Mouse (Mus musculus): ENCODE data around the gene Rrp12.

GRCm38 (mm10) chr19:41832501-41833201 is 63.3 kb downstream of the Rrp12 start:
- TF ChIP-seq CTCF (IDR thresholded peaks at IDR 0.05): no peak
- TF ChIP-seq EP300 (IDR thresholded peaks at IDR 0.05; ENCODE audit: insufficient read depth, low read depth, low read length): no peak
- TF ChIP-seq POLR2A (IDR thresholded peaks at IDR 0.05; ENCODE audit: insufficient read depth, low read depth, low read length): no peak
